Mouse (Mus musculus): Measurements from ENCODE around the gene Olfr12. TPM values are rescaled to one million over a fixed set of nuclear protein-coding genes. Genes with fewer than 3 reads are reported as not detected.

The Olfr12 gene
- total RNA-seq, 2 experiments from 2014 or later = not detected

Other genes with a start within 250 kb of the Olfr12 start
- gene Ndufa10, start 143.9 kb upstream of the Olfr12 start, total RNA-seq (2021) = 1,000 to 10,000 TPM in 1 of 2 experiments, 100 to 1,000 TPM in 1; 980 to 1,105 TPM
- not detected for gene Olfr1416, start 132.7 kb upstream of the Olfr12 start, total RNA-seq (2021)
- gene Olfr1415, start 121.7 kb upstream of the Olfr12 start, total RNA-seq (2021) = not detected
- gene Olfr1414, start 99.1 kb upstream of the Olfr12 start, total RNA-seq (2021) = not detected
- gene Olfr1413, start 46.5 kb upstream of the Olfr12 start, total RNA-seq (2021) = not detected
- gene Olfr1412, start 32.0 kb upstream of the Olfr12 start, total RNA-seq (2021) = not detected
- not detected for gene Olfr1411, start 23.4 kb upstream of the Olfr12 start, total RNA-seq (2021)
- gene Olfr1410, start 12.0 kb upstream of the Olfr12 start, total RNA-seq (2021) = not detected
- gene Cops9, start 24.2 kb downstream of the Olfr12 start, total RNA-seq (2021) = 100 to 1,000 TPM; 219 to 225 TPM
- not detected for gene Otos, start 31.1 kb downstream of the Olfr12 start, total RNA-seq (2021)
- gene Gpc1, start 213.9 kb downstream of the Olfr12 start, total RNA-seq (2021) = 100 to 1,000 TPM; 425 to 453 TPM